Mouse (Mus musculus) heart, postnatal 4 days (tissue): ENCODE results near the gene Sephs1. TPM values are rescaled to one million over a fixed set of nuclear protein-coding genes. Genes with fewer than 3 reads are reported as not detected.

Source experiments
- total RNA-seq, 2 experiments: library from RNA; stranded (reverse); gene quantifications; 2 replicates each; pipeline ENCODE4 v1.2.3; 2021

The Sephs1 gene
- total RNA-seq, 2 experiments from 2014 or later: 41.7 to 42.0 TPM

Other genes with a start within 250 kb of the Sephs1 start
- 10 to 100 TPM; 29.5 to 35.2 TPM for gene Prpf18, start 229.5 kb upstream of the Sephs1 start, total RNA-seq
- gene Bend7, start 163.7 kb upstream of the Sephs1 start, total RNA-seq: 1 to 10 TPM; 5.8 to 6.0 TPM
- 100 to 1,000 TPM; 293 to 306 TPM for gene Phyh, start 37.5 kb downstream of the Sephs1 start, total RNA-seq
- gene Ucma, start 94.6 kb downstream of the Sephs1 start, total RNA-seq: not detected
- 10 to 100 TPM in 1 of 2 experiments, 1 to 10 TPM in 1; 9.7 to 14.0 TPM for gene Mcm10, start 131.2 kb downstream of the Sephs1 start, total RNA-seq
- gene Optn, start 182.5 kb downstream of the Sephs1 start, total RNA-seq: 10 to 100 TPM; 38.5 to 39.8 TPM